Mouse (Mus musculus): ENCODE results near the gene Fam3a.

- no peak for TF ChIP-seq GATA1 (IDR thresholded peaks at IDR 0.05; ENCODE audit: low read length)
- no peak for TF ChIP-seq TAL1 (IDR thresholded peaks at IDR 0.05; ENCODE audit: low read length)
Observed at GRCm38 (mm10) chrX:74368209-74368909, 24.7 kb downstream of the Fam3a start.
